Mouse (Mus musculus) adipose tissue, adult 10 weeks (tissue): ENCODE measurements around the gene Tex45. TPM values are rescaled to one million over a fixed set of nuclear protein-coding genes. Genes with fewer than 3 reads are reported as not detected.

Experiments used
- polyA plus RNA-seq: library from polyadenylated mRNA; stranded (reverse); fragments of 350-450 nt; fragmentation: Illumina TruSeq; extraction: RNeasy Lipid Tissue Mini Kit (QIAGEN cat#74804); gene quantifications from one replicate; pipeline ENCODE4 v1.2.3, GENCODE M21; 2014; ENCODE audit warnings: low read depth, low replicate concordance

Gene Tex45
- polyA plus RNA-seq: 0.73 TPM

GRCm38 (mm10) chr8:3470562-3470961, at the start of gene Tex45:
Gene Tex45, plus strand, starts transcription at chr8:3470862.

GRCm38 (mm10) chr8:3467006-3467885, 3.4 kb upstream of the Tex45 start, which contains the start of gene Pex11g:
Gene Pex11g, minus strand, starts transcription at chr8:3467680.

DNA sequence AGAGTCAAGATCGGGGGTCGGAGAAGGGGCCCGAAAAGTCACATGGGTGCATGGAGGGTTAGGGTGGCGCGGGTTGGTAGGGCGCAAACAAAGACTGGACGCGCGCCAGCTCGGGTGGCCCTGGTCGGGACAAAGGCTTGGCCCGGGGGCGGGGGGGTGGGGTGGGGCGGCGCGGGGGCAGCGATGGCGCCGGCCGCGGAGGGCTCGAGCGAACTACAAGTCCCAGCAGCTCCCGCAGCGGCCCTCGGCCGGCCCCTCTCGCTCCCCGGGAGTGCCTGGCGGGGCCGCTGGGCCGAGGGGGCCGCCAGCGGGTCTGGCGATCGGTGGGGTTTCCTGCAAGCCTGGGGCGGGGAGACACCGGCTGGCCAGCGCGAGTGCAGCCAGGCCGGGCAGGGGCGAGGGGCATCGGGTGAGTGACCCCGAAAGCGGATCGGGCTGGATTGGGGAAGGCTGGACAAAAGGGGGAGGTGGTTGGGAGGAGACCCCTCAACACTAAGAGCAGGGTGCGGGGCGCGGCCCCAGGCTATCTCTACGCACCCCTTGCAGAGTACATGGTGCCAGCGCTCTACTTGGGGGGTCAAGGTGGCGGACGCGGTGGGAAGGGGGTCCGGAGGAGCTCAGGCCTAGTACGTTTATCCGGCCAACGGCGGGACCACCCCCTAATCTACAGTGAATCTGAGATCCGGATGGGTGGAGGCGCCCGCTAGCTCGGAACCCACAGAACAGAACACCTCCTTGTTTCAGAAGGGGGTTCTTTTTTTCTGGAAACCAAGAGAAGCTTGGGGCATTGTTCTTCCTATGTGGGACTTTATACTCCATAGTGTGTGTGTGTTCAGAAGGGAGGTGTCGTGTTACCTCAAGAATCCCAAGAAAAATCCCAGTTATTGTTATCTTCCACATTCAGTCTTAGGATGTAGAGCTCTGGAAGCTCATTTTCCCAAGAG, 22.5 kb downstream of the Tex45 start, which contains the start of gene Zfp358:
Gene Zfp358, plus strand, starts transcription at position 238 of the 944 bp plus-strand sequence.

DNA sequence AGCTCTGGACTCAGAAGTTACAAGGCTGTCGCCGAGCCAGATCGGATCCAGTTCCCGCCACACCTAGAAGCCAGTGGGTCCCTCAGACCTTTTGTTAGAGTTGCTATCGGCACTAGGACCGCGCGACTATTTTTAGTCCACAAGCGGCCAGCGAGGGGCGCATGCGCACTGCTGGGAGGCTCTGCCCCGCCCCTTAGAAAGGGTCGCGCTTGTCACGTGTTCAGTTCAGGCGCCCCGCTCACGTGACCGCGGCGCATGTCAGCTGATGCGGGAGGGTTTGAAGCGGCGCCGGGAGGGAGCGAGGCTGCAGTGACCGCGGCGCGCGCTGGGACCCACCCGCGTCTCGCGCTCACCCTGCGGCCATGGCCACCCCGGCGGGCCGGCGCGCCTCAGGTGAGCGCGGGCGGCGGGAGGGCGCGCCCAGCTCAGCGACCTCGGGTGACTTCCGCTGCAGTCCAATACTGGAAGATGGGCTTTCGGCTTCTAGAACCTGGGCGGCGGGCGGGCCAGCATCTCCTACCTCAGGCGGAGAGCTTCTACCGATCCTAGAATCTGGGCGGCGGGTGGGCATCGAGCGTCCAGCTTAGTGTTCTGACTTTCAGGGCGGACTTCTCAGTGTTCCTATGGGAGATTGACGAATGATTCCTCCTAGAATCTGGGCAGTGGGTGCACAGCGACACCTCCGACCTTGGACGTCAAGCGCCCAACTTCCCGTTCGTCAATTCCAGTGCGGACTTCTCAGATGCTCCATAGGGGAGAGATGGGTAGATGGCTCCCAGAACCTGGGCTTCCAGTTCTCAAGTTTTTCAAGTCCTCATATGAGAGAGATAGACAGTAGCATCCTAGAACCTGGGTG, 29.8 kb downstream of the Tex45 start, which contains the start of gene Mcoln1:
Gene Mcoln1, plus strand, starts transcription at position 223 of the 856 bp plus-strand sequence.

DNA sequence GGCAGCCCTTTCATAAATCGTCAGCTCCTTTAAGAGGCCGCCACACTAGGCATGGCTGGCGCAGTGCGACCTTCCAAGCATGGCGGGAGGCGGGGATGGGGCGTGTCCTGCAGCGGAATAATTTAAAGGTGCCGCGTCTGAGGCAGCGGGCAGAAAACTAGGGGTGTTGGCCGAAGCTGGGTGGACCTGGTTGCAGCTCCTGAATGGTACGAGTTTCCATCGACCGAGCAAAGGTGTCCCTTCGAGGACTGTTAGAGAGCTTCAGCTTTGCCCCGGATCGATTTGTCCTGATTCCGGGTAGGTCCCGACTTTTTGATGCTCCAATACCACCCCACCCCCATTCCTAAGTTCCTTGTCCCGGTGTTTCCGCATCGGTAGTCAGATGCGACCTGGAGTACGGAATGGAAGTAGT, 44.6 kb downstream of the Tex45 start, which contains the start of gene Pnpla6:
Gene Pnpla6, plus strand, starts transcription at position 125 of the 412 bp plus-strand sequence.

Other genes with a start within 250 kb of the Tex45 start
- 30.4 TPM for gene Insr, start 191.2 kb upstream of the Tex45 start, polyA plus RNA-seq
- 0.57 TPM for gene A430078G23Rik, start 117.4 kb upstream of the Tex45 start, polyA plus RNA-seq
- gene Arhgef18, start 77.9 kb upstream of the Tex45 start, polyA plus RNA-seq: 20.4 TPM
- 29.0 TPM for gene Pex11g, start 3.2 kb upstream of the Tex45 start, polyA plus RNA-seq
- gene Zfp358, start 22.3 kb downstream of the Tex45 start, polyA plus RNA-seq: 21.0 TPM
- gene Mcoln1, start 29.6 kb downstream of the Tex45 start, polyA plus RNA-seq: 83.5 TPM
- gene Pnpla6, start 44.5 kb downstream of the Tex45 start, polyA plus RNA-seq: 49.1 TPM
- 6.5 TPM for gene C330021F23Rik, start 97.1 kb downstream of the Tex45 start, polyA plus RNA-seq
- 36.3 TPM for gene Camsap3, start 116.4 kb downstream of the Tex45 start, polyA plus RNA-seq
- 33.1 TPM for gene Xab2, start 150.5 kb downstream of the Tex45 start, polyA plus RNA-seq
- 68.9 TPM for gene Pet100, start 150.7 kb downstream of the Tex45 start, polyA plus RNA-seq
- gene Pcp2, start 154.7 kb downstream of the Tex45 start, polyA plus RNA-seq: not detected
- gene Stxbp2, start 160.1 kb downstream of the Tex45 start, polyA plus RNA-seq: 92.1 TPM
- 947 TPM for gene Retn, start 184.9 kb downstream of the Tex45 start, polyA plus RNA-seq
- gene Mcemp1, start 194.9 kb downstream of the Tex45 start, polyA plus RNA-seq: 0.68 TPM
- 100 TPM for gene Fcor, start 201.5 kb downstream of the Tex45 start, polyA plus RNA-seq
- gene Trappc5, start 205.4 kb downstream of the Tex45 start, polyA plus RNA-seq: 19.8 TPM
- 0.12 TPM for gene Fcer2a, start 223.3 kb downstream of the Tex45 start, polyA plus RNA-seq
- gene Clec4g, start 249.8 kb downstream of the Tex45 start, polyA plus RNA-seq: 0.38 TPM